Mouse (Mus musculus) small intestine, adult 2 months (tissue): ENCODE data around the gene Stxbp3. TPM values are rescaled to one million over a fixed set of nuclear protein-coding genes. Genes with fewer than 3 reads are reported as not detected.

Source experiments
- H3K27ac ChIP-seq: fragments of 200-500 bp; 2 replicates; pipeline ENCODE4 v1.5.1; 2012; ENCODE audit warnings: low read depth, low read length, control low read depth, inconsistent platforms; ENCODE audit not compliant: insufficient read depth
- H3K27me3 ChIP-seq: fragments of 200-500 bp; 2 replicates; pipeline ENCODE4 v1.6.1; 2012; ENCODE audit warnings: mild to moderate bottlenecking, moderate library complexity, low read length, inconsistent platforms; ENCODE audit not compliant: control insufficient read depth, insufficient read depth
- H3K36me3 ChIP-seq: fragments of 200-500 bp; 2 replicates; pipeline ENCODE4 v1.6.1; 2012; ENCODE audit warnings: mild to moderate bottlenecking, low read length, control low read depth, inconsistent platforms; ENCODE audit not compliant: control insufficient read depth, insufficient read depth
- H3K4me1 ChIP-seq: fragments of 200-500 bp; 2 replicates; pipeline ENCODE4 v1.6.1; 2012; ENCODE audit warnings: low read length, inconsistent platforms, mixed read lengths; ENCODE audit not compliant: control insufficient read depth, insufficient read depth, insufficient read length
- H3K4me3 ChIP-seq: fragments of 200-500 bp; 2 replicates; pipeline ENCODE4 v1.5.1; 2012; ENCODE audit warnings: low read depth, mild to moderate bottlenecking, control low read depth, inconsistent platforms, low read length, moderate library complexity
- CTCF ChIP-seq: fragments of 200-500 bp; IDR thresholded peaks from 2 replicates; pipeline ENCODE4 v1.5.1; 2012; ENCODE audit warnings: low read depth, mild to moderate bottlenecking, control low read depth, inconsistent platforms, low read length, moderate library complexity, mixed read lengths; ENCODE audit not compliant: insufficient replicate concordance, insufficient read length; ENCODE audit errors: extremely low read depth
- POLR2A ChIP-seq: fragments of 200-500 bp; IDR thresholded peaks from 2 replicates; pipeline ENCODE4 v1.6.1; 2012; ENCODE audit warnings: low read depth, mild to moderate bottlenecking, control low read depth, inconsistent platforms, low read length, moderate library complexity
- WGBS: fragments of 180-500 bp; shearing (Covaris S2); methylation state at CpG from one replicate; pipeline ENCODE4 v1.1.7; 2018; 5-methylcytosine and 5-hydroxymethylcytosine counted together
- polyA plus RNA-seq: library from polyadenylated mRNA; depleted of rRNA; stranded (reverse); fragments of >200 nt; gene quantifications from 2 replicates; pipeline ENCODE4 v1.2.3, GENCODE M21; 2012

The Stxbp3 gene
- polyA plus RNA-seq, 1 experiment, result 4.5 TPM

DNA sequence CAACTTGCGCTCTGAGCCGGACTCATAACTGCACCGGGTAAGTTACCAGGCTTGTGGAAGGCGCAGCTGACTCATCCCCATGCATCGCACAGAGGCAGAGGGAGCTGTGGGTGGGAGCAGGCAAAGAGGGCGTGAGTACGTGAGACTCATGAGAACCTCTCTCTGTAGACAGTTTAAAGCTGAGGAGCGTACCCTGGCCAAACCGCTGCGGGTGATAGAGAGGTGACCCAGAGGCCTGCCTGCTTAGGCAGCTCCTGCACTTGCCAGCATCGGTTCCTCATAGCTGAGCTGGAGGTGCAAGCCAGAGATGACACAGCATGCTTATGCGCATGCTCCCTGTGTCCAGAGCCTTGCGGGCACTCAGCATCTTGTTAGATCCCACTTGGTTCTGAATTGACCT is 68.1 kb downstream of the Stxbp3 start:
- no peaks in the 10 kb centered on the region for H3K36me3 ChIP-seq
- H3K4me3 ChIP-seq, result no peak overlapping the region
- no peak for TF ChIP-seq POLR2A
- TF ChIP-seq CTCF, result no peak
- H3K27ac ChIP-seq, result no peak overlapping the region
- H3K4me1 ChIP-seq, result peaks cover 18% of the 10 kb centered on the region; the same call in 1 of the 2 replicates
- WGBS, result 91% methylated on average over 13 of the region's 13 CpGs
- no peaks in the 10 kb centered on the region for H3K27me3 ChIP-seq

DNA sequence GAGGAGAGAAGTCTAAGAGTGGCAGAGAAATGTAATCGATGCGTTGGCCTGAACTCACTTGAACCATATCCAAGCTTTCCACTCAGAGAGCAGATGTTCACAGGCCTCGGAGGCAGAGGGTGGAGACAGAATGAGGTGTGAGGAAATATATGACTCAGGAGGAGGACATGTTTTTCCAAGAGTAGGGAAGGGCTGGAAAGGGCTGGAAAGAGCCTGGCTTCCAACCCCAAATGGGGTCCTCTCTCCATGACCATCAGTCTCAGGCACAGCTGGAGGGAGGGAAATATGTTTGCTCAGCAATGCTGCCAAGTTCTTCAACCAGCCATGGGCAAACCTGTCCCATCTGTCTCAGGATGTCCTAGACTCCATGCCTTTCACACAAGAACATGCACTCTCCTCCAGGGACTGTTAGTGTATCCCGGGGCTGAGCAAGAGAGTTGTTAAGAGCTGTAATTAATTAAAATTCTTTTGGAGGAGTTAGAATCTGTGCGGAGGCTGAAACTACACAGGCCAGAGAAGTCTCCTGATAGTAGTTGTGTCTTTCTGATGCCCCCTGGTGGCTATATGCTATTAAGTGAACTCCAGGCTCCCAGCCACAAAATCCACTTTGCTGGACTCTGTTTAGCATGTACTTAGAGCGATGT is 69.5 kb downstream of the Stxbp3 start:
- 6% methylated on average over 6 of the region's 6 CpGs for WGBS
- Histone ChIP-seq H3K4me1 (peaks cover 18% of the 10 kb centered on the region; the same call in 1 of the 2 replicates), H3K27ac (peak overlapping the region; percentile 89), H3K4me3 (no peak overlapping the region), H3K36me3 (no peaks in the 10 kb centered on the region), H3K27me3 (no peaks in the 10 kb centered on the region)
- TF ChIP-seq CTCF, result no peak
- TF ChIP-seq POLR2A, result no peak

DNA sequence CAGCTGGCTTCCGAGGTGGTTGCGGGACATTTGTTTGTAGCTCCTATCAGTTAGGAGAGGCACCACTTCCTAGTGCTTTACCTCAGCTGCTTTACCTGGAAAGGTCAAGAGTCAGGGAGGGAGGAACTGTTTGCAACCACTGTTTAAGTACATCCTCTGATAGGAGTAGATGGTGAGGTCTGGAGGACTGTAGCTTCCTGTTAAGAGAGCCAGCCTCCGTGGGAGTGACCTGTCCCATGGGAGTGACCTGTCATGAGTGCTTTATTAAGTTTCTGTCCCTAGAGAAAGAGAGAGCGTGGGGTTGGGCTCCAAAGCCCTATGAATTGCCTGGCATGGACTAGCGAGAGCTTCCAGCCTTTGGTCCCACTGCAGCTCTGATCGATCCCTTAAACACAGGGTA is 70.8 kb downstream of the Stxbp3 start:
- no peaks in the 10 kb centered on the region for H3K27me3 ChIP-seq
- no peak overlapping the region for H3K4me3 ChIP-seq
- peak overlapping the region; percentile 68 for H3K27ac ChIP-seq
- 29% methylated on average over 6 of the region's 6 CpGs for WGBS
- TF ChIP-seq POLR2A (0 out of 2 replicates have a peak, but pooled peaks have one; percentile 38), CTCF (no peak)
- peaks cover 27% of the 10 kb centered on the region for H3K4me1 ChIP-seq
- no peaks in the 10 kb centered on the region for H3K36me3 ChIP-seq

DNA sequence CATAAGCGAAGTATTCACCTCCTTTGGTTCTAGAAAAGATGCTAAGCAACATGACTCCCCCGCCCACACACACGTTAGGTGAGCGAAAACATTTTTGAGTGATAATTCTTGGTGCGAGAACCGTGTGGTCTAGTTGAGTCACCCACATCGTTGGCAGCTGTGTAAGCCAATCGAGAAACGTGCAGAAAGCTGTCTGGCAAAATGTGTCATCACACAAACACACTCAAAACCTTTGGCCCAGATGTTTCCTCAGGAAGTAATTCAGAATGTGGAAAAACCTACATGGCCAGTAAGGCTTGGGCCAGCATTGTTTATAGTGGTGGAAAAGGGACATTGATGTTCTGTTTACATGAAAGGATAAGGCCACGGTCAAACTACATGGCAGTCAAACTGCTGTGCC is 72.9 kb downstream of the Stxbp3 start:
- TF ChIP-seq POLR2A (no peak), CTCF (no peak)
- Histone ChIP-seq H3K36me3 (no peaks in the 10 kb centered on the region), H3K4me3 (no peak overlapping the region), H3K4me1 (peaks cover 27% of the 10 kb centered on the region), H3K27ac (no peak overlapping the region), H3K27me3 (no peaks in the 10 kb centered on the region)
- 63% methylated on average over 10 of the region's 10 CpGs for WGBS

DNA sequence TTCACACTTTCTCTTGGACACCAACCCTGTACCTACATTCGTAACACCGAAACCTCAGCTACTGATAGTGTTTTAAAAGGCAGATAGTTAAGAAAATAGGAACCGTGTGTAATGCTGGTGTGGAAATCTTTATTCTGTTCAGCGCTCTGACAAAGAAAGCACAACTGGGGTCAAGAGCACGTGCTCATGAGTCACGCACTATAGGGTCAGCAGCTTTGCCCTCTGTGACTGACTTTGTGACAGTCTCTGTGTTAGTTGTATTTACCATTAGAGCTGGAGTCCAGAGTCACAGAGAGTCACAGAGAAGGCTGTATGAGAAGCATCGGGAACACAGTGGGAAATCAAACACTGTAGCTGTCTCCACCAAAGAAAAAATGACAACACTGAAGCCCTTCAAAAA is 73.4 kb downstream of the Stxbp3 start:
- Histone ChIP-seq H3K27ac (no peak overlapping the region), H3K27me3 (no peaks in the 10 kb centered on the region), H3K4me1 (peaks cover 27% of the 10 kb centered on the region), H3K36me3 (no peaks in the 10 kb centered on the region), H3K4me3 (no peak overlapping the region)
- TF ChIP-seq POLR2A (no peak), CTCF (no peak)
- WGBS, result 88% methylated on average over 7 of the region's 7 CpGs

DNA sequence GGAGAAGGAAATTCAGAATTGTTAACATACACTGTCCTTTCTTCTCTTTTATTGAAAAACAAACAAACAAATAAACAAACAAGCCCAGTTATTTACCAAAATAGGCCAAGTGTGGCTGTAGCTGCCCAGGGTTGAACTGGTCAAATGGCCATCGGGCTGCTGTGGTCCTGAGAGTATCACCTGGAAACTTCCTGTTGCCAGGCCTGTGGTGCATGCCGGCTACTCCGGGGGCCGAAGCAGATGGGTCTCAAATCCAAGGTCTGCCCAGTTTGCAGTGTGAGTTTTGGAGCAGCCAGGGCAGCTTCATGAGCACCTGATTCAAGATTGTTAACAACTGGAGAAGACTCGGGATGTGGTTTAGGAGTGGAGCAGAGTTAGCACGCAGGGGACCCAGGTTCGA is 74.8 kb downstream of the Stxbp3 start:
- H3K36me3 ChIP-seq, result no peaks in the 10 kb centered on the region
- no peak for TF ChIP-seq CTCF
- TF ChIP-seq POLR2A, result no peak
- no peak overlapping the region for H3K27ac ChIP-seq
- no peaks in the 10 kb centered on the region for H3K27me3 ChIP-seq
- 95% methylated on average over 7 of the region's 7 CpGs for WGBS
- H3K4me1 ChIP-seq, result peaks cover 24% of the 10 kb centered on the region
- H3K4me3 ChIP-seq, result no peak overlapping the region

DNA sequence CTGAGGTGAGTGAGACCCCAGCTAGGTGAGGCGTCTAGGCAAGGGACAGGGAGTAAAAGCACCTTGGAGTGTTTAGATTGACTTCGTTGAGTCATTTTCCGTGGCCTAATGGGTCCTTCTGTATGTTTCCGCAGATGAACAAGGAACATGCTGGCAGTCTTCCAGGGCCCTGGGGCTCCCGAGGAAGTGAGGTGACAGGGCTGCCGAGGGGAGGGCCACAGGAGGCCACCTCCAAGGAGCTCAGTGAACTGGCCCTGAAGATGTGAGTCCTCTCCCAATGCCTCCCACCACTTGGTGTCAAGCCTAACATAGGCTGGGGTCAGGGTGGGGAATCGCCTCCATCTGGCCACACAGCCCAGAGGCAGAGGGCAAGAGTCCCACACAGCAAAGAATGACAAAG is 75.3 kb downstream of the Stxbp3 start:
- WGBS, result 11% methylated on average over 7 of the region's 7 CpGs
- no peaks in the 10 kb centered on the region for H3K36me3 ChIP-seq
- H3K27me3 ChIP-seq, result no peaks in the 10 kb centered on the region
- TF ChIP-seq POLR2A, result no peak
- no peak for TF ChIP-seq CTCF
- H3K4me3 ChIP-seq, result no peak overlapping the region
- H3K4me1 ChIP-seq, result peaks cover 20% of the 10 kb centered on the region
- peak overlapping the region; percentile 17; the same call in 1 of the 2 replicates for H3K27ac ChIP-seq
